Mouse (Mus musculus): ENCODE data around the gene Susd3. TPM values are rescaled to one million over a fixed set of nuclear protein-coding genes. Genes with fewer than 3 reads are reported as not detected.

The Susd3 gene
- polyA plus RNA-seq, 1 experiment from 2014 or later: 44.8 TPM

DNA sequence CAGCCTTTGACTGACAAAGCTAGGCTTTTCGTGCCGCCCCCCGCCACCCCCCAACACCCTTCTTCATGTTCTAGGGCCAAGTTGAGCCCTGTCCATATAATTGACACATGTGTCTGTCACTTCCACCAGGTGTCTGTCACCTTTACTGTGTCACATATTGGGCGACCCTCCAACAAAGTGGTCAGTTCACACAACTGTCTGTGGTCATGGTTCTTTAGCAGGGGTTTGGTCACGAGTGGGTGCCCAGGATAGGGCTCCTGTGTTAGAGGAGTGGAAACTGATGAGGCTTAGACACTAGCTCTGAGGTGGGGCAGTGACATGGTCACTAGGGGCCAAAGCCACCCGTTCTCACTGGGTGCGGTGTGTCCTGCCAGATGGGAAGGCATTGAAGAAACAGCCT lies 48.6 kb downstream of the Susd3 start:
- TF ChIP-seq CTCF (IDR thresholded peaks at IDR 0.05; ENCODE audit: low read depth): no peak
- no peaks in the 10 kb centered on the region for H3K27me3 ChIP-seq (ENCODE audit: insufficient read depth, low read length)
- peaks cover 24% of the 10 kb centered on the region for H3K36me3 ChIP-seq (ENCODE audit: insufficient read depth, low read length)
- DNase-seq (ENCODE audit: low spot score) (no peak), ATAC-seq (replicated peaks; ENCODE audit: low FRiP score, low read depth) (no peak)
- whole genome bisulfite sequencing: 85% methylated on average over 7 of the region's 7 CpGs
- no peak overlapping the region for H3K4me2 ChIP-seq (ENCODE audit: low read length)
- no peaks in the 10 kb centered on the region for H3K4me1 ChIP-seq (replicated peaks; ENCODE audit: insufficient read depth, low read length)
- H3K27ac ChIP-seq: no peak overlapping the region
- no peaks in the 10 kb centered on the region for H3K9me3 ChIP-seq (replicated peaks; ENCODE audit: low read length)
- no peak overlapping the region for H3K9ac ChIP-seq (ENCODE audit: low read depth, low read length)
- H3K4me3 ChIP-seq (replicated peaks; ENCODE audit: low read depth, low read length): no peak overlapping the region

DNA sequence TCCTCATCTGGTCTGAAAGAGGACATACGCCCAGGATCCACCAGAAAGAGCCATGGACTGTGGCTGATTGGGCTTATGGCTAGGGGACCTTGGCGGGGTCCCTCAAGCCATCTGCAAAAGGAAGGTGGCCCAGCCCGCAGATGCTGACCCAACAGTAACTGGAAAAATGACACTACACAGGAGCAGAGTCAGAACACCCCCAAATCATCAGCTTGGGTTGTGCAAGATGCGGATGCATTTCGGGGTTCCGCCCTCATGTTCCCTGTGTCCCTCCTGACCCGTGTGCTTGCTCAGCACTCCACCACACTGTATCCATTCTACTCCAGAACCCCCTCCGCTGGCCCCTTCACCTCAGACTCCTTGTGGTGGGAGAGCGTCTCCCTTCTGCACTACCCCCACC lies 49.8 kb downstream of the Susd3 start:
- TF ChIP-seq CTCF (IDR thresholded peaks at IDR 0.05; ENCODE audit: low read depth): no peak
- 92% methylated on average over 9 of the region's 9 CpGs for WGBS
- no peaks in the 10 kb centered on the region for H3K27me3 ChIP-seq (ENCODE audit: insufficient read depth, low read length)
- peaks cover 28% of the 10 kb centered on the region for H3K36me3 ChIP-seq (ENCODE audit: insufficient read depth, low read length)
- H3K4me1 ChIP-seq (replicated peaks; ENCODE audit: insufficient read depth, low read length): no peaks in the 10 kb centered on the region
- H3K27ac ChIP-seq: no peak overlapping the region
- DNase-seq (ENCODE audit: low spot score) (no peak), ATAC-seq (replicated peaks; ENCODE audit: low FRiP score, low read depth) (no peak)
- no peak overlapping the region for H3K9ac ChIP-seq (ENCODE audit: low read depth, low read length)
- no peak overlapping the region for H3K4me2 ChIP-seq (ENCODE audit: low read length)
- H3K9me3 ChIP-seq (replicated peaks; ENCODE audit: low read length): no peaks in the 10 kb centered on the region
- H3K4me3 ChIP-seq (replicated peaks; ENCODE audit: low read depth, low read length): no peak overlapping the region

- Histone ChIP-seq H3K36me3 (ENCODE audit: insufficient read depth, low read length) (peaks cover 21% of the 10 kb centered on the region), H3K4me2 (ENCODE audit: low read length) (no peak overlapping the region), H3K4me1 (replicated peaks; ENCODE audit: insufficient read depth, low read length) (peaks cover 2% of the 10 kb centered on the region; the same call in 1 of the 2 replicates), H3K4me3 (replicated peaks; ENCODE audit: low read depth, low read length) (no peak overlapping the region), H3K27me3 (ENCODE audit: insufficient read depth, low read length) (no peaks in the 10 kb centered on the region), H3K27ac (no peak overlapping the region), H3K9me3 (replicated peaks; ENCODE audit: low read length) (no peaks in the 10 kb centered on the region), H3K9ac (ENCODE audit: low read depth, low read length) (no peak overlapping the region)
- TF ChIP-seq CTCF (IDR thresholded peaks at IDR 0.05; ENCODE audit: low read depth): no peak
- ATAC-seq (replicated peaks; ENCODE audit: low FRiP score, low read depth): no peak
- DNase-seq (ENCODE audit: low spot score): no peak
- 58% methylated on average over 6 of the region's 6 CpGs for WGBS
Measured at GRCm38 (mm10) chr13:49196766-49197165, 51.7 kb downstream of the Susd3 start.

DNA sequence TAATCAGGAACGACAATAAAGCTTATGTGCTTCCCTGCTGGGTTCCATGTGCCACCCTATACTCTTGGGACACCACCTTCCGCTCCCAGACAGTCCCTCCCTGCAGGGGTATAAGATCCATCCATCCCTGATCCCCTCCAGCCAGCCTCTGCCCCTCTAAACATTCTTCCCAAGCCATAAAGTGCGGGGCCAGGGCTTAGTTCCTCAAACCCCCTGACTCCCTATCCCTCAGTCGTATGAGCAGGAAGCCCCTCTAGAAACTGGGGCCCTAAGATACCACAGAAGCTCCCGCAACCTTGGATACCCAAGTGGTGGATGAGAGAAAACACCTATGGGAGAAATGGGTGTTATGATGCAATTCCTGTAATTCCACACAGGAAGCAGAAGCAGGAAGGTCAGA lies 52.3 kb downstream of the Susd3 start:
- Histone ChIP-seq H3K9me3 (replicated peaks; ENCODE audit: low read length) (no peaks in the 10 kb centered on the region), H3K4me3 (replicated peaks; ENCODE audit: low read depth, low read length) (no peak overlapping the region), H3K27me3 (ENCODE audit: insufficient read depth, low read length) (no peaks in the 10 kb centered on the region), H3K4me2 (ENCODE audit: low read length) (no peak overlapping the region), H3K9ac (ENCODE audit: low read depth, low read length) (no peak overlapping the region), H3K36me3 (ENCODE audit: insufficient read depth, low read length) (peaks cover 21% of the 10 kb centered on the region), H3K4me1 (replicated peaks; ENCODE audit: insufficient read depth, low read length) (peaks cover 8% of the 10 kb centered on the region; the same call in 1 of the 2 replicates), H3K27ac (no peak overlapping the region)
- TF ChIP-seq CTCF (IDR thresholded peaks at IDR 0.05; ENCODE audit: low read depth): no peak
- DNase-seq (ENCODE audit: low spot score) (no peak), ATAC-seq (replicated peaks; ENCODE audit: low FRiP score, low read depth) (no peak)
- 79% methylated on average over 5 of the region's 5 CpGs for WGBS

DNA sequence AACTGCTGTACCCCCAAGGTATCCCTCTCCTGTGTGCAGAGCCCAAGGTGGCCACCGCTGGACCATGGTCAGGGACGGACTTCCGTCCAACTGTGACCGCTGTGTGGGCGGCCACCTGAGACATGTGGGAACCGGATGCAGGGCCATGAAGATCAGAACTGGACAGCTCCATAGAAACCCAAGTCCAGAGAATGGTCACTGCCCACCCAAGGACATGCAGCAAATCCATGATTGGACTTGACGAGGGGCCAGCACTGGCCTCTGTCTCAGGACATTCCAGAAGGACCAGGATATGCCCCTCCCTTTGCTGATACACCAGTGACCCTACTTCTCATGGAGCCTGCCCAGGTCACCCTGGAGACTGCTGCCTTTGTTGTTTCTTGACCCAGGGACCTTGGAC lies 52.9 kb downstream of the Susd3 start:
- H3K9ac ChIP-seq (ENCODE audit: low read depth, low read length): no peak overlapping the region
- no peak for TF ChIP-seq CTCF (IDR thresholded peaks at IDR 0.05; ENCODE audit: low read depth)
- no peak overlapping the region for H3K4me2 ChIP-seq (ENCODE audit: low read length)
- H3K4me1 ChIP-seq (replicated peaks; ENCODE audit: insufficient read depth, low read length): peaks cover 12% of the 10 kb centered on the region; the same call in 1 of the 2 replicates
- no peaks in the 10 kb centered on the region for H3K27me3 ChIP-seq (ENCODE audit: insufficient read depth, low read length)
- ATAC-seq (replicated peaks; ENCODE audit: low FRiP score, low read depth): peak; percentile 47
- H3K9me3 ChIP-seq (replicated peaks; ENCODE audit: low read length): no peaks in the 10 kb centered on the region
- H3K36me3 ChIP-seq (ENCODE audit: insufficient read depth, low read length): peaks cover 21% of the 10 kb centered on the region
- WGBS: 57% methylated on average over 7 of the region's 7 CpGs
- no peak for DNase-seq (ENCODE audit: low spot score)
- no peak overlapping the region for H3K4me3 ChIP-seq (replicated peaks; ENCODE audit: low read depth, low read length)
- H3K27ac ChIP-seq: no peak overlapping the region

DNA sequence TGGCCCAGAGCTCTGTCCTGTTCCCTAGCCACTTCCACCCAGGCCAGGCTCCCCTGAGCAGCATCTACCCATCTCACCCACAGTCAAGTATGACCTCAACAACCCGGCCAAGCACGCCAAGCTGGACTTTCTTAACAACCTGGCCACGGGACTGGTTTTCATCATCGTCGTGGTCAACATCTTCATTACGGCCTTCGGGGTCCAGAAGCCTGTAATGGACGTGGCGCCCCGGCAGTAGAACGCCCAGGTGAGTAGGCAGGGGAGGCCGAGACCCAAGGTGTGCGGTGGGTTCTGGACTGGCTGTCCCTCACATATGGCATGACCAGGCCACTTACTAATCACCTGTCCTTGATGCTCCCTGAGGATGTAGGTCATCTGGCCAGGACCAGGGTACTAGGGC lies 53.7 kb downstream of the Susd3 start:
- no peaks in the 10 kb centered on the region for H3K9me3 ChIP-seq (replicated peaks; ENCODE audit: low read length)
- peaks cover 19% of the 10 kb centered on the region for H3K4me1 ChIP-seq (replicated peaks; ENCODE audit: insufficient read depth, low read length)
- ATAC-seq (replicated peaks; ENCODE audit: low FRiP score, low read depth) (no peak), DNase-seq (ENCODE audit: low spot score) (no peak)
- H3K27me3 ChIP-seq (ENCODE audit: insufficient read depth, low read length): no peaks in the 10 kb centered on the region
- no peak overlapping the region for H3K4me2 ChIP-seq (ENCODE audit: low read length)
- no peak overlapping the region for H3K9ac ChIP-seq (ENCODE audit: low read depth, low read length)
- no peak for TF ChIP-seq CTCF (IDR thresholded peaks at IDR 0.05; ENCODE audit: low read depth)
- H3K36me3 ChIP-seq (ENCODE audit: insufficient read depth, low read length): peaks cover 21% of the 10 kb centered on the region
- no peak overlapping the region for H3K4me3 ChIP-seq (replicated peaks; ENCODE audit: low read depth, low read length)
- no peak overlapping the region for H3K27ac ChIP-seq
- 97% methylated on average over 13 of the region's 13 CpGs for WGBS

- Histone ChIP-seq H3K4me3 (replicated peaks; ENCODE audit: low read depth, low read length) (no peak overlapping the region), H3K36me3 (ENCODE audit: insufficient read depth, low read length) (peaks cover 21% of the 10 kb centered on the region), H3K27me3 (ENCODE audit: insufficient read depth, low read length) (no peaks in the 10 kb centered on the region), H3K9ac (ENCODE audit: low read depth, low read length) (no peak overlapping the region), H3K4me1 (replicated peaks; ENCODE audit: insufficient read depth, low read length) (peaks cover 30% of the 10 kb centered on the region), H3K9me3 (replicated peaks; ENCODE audit: low read length) (no peaks in the 10 kb centered on the region), H3K27ac (no peak overlapping the region), H3K4me2 (ENCODE audit: low read length) (no peak overlapping the region)
- ATAC-seq (replicated peaks; ENCODE audit: low FRiP score, low read depth) (no peak), DNase-seq (ENCODE audit: low spot score) (no peak)
- no peak for TF ChIP-seq CTCF (IDR thresholded peaks at IDR 0.05; ENCODE audit: low read depth)
- 95% methylated on average over 17 of the region's 17 CpGs for WGBS
Measured at GRCm38 (mm10) chr13:49193650-49194049, 54.9 kb downstream of the Susd3 start.
